Mouse (Mus musculus): ENCODE measurements around the gene Fggy. TPM values are rescaled to one million over a fixed set of nuclear protein-coding genes. Genes with fewer than 3 reads are reported as not detected.
A peak's percentile ranks its signal among the peaks of the same experiment; 100 is the strongest.

Gene Fggy
- 18.4 and 24.5 TPM in 2 replicates for polyA plus RNA-seq (2012; ENCODE audit: insufficient read depth, insufficient read length, missing spikeins)

- Histone ChIP-seq H3K4me1 (ENCODE audit: control insufficient read depth, insufficient read depth, insufficient read length, low read length) (peaks cover 3% of the 10 kb centered on the region; the same call in 1 of the 2 replicates), H3K4me3 (ENCODE audit: insufficient read depth, low read depth, low read length) (peak within 1 kb of the TSS; percentile 63), H3K27ac (replicated peaks; ENCODE audit: low read depth, low read length) (peak within 1 kb of the TSS; percentile 63)
These were observed at the start of gene Fggy for GRCm38 (mm10) chr4:95557333-95557956. Gene Fggy (plus strand): TSS chr4:95557507.

- no peaks in the 10 kb centered on the region for H3K4me1 ChIP-seq (ENCODE audit: control insufficient read depth, insufficient read depth, insufficient read length, low read length)
- no peak overlapping the region for H3K4me3 ChIP-seq (ENCODE audit: insufficient read depth, low read depth, low read length)
- H3K27ac ChIP-seq (replicated peaks; ENCODE audit: low read depth, low read length), result no peak overlapping the region
These were observed 49.4 kb upstream of the Fggy start for GRCm38 (mm10) chr4:95507946-95508311.

DNA sequence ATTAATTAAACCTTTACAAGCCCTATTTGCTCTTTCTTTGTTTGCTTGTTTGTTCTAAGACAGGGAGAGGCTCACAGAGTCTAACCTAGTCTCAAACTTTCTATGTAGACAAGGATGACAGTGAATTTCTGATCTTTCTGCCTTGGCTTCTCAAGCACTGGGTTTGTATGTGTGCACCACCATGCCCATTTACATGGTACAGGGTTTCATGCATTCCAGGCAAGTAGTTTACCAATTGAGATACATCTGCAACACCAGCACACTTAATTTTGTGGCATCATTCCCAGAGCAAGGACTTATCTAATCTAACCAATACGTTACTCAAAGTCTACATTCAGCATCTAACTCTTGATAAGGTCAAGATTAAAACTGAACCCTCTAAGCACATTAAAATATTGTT, 38.9 kb upstream of the Fggy start:
- H3K4me3 ChIP-seq (ENCODE audit: insufficient read depth, low read depth, low read length), result no peak overlapping the region
- H3K27ac ChIP-seq (replicated peaks; ENCODE audit: low read depth, low read length), result no peak overlapping the region
- no peaks in the 10 kb centered on the region for H3K4me1 ChIP-seq (ENCODE audit: control insufficient read depth, insufficient read depth, insufficient read length, low read length)

- Histone ChIP-seq H3K27ac (replicated peaks; ENCODE audit: low read depth, low read length) (no peak overlapping the region), H3K4me1 (ENCODE audit: control insufficient read depth, insufficient read depth, insufficient read length, low read length) (no peaks in the 10 kb centered on the region)
These were observed 37.2 kb upstream of the Fggy start for GRCm38 (mm10) chr4:95519975-95520642.

GRCm38 (mm10) chr4:95520643-95521032, 36.7 kb upstream of the Fggy start:
- Histone ChIP-seq H3K27ac (replicated peaks; ENCODE audit: low read depth, low read length) (no peak overlapping the region), H3K4me3 (ENCODE audit: insufficient read depth, low read depth, low read length) (no peak overlapping the region), H3K4me1 (ENCODE audit: control insufficient read depth, insufficient read depth, insufficient read length, low read length) (no peaks in the 10 kb centered on the region)

More at GRCm38 (mm10) chr4:95519975-95520642, 37.2 kb upstream of the Fggy start:
- no peak overlapping the region for H3K4me3 ChIP-seq (ENCODE audit: insufficient read depth, low read depth, low read length)

DNA sequence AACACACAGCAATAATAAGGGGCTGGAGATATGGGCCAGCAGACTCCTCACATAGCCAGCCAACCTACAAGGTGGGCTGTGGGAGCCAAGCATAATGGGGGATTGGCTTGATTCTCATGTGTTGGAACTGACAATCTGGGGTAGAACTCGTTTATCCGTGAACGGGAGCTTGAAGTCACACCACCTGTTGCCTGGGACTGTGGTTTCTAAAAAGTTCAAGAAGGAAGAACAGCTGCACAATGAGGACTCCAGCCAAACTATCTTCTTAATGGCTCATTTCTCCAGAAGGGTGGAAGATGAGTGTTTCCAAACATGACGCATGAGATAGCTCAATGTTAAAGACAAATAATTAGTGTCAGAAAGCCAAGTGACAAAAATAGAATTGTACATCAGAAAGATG, 30.7 kb upstream of the Fggy start:
- Histone ChIP-seq H3K4me1 (ENCODE audit: control insufficient read depth, insufficient read depth, insufficient read length, low read length) (no peaks in the 10 kb centered on the region), H3K4me3 (ENCODE audit: insufficient read depth, low read depth, low read length) (no peak overlapping the region), H3K27ac (replicated peaks; ENCODE audit: low read depth, low read length) (no peak overlapping the region)

DNA sequence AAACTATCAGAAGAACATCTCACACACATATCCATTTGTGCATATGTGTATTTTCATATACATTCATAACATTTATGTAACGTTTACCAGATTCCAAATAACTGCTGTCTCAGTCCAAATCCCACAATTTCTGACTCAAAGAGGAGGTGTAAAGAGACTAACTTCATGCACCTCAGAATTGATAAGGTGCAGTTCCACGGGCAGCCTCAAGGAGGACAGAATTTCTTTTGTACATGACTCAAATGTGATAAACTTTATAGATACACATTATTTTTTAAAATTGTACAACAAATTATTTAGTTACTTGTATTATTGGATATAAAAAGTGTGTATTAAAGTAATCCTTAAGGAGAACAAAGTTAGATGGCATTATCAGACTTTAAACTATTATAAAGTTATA, 26.6 kb upstream of the Fggy start:
- no peaks in the 10 kb centered on the region for H3K4me1 ChIP-seq (ENCODE audit: control insufficient read depth, insufficient read depth, insufficient read length, low read length)
- no peak overlapping the region for H3K27ac ChIP-seq (replicated peaks; ENCODE audit: low read depth, low read length)
- H3K4me3 ChIP-seq (ENCODE audit: insufficient read depth, low read depth, low read length), result no peak overlapping the region

DNA sequence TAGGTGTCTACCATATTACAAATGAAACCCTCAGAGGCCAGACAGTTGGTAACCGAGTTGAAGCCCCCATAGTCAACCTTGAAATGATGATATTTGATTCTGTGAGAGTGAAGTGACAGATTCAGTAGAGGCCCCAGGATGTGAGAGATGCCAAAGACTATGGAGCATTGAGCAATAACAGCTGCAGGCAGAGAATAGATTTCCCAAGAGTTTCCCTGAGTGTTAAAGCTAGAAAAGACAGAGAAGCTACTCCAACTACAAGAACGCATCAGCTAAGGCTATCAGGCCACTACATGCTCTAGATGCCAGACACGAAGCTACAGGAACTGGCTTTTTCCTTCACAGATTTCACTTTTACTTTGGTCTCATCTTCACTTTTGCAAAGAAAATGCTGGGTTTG, 23.4 kb upstream of the Fggy start:
- Histone ChIP-seq H3K4me3 (ENCODE audit: insufficient read depth, low read depth, low read length) (no peak overlapping the region), H3K27ac (replicated peaks; ENCODE audit: low read depth, low read length) (no peak overlapping the region), H3K4me1 (ENCODE audit: control insufficient read depth, insufficient read depth, insufficient read length, low read length) (no peaks in the 10 kb centered on the region)

- Histone ChIP-seq H3K4me3 (ENCODE audit: insufficient read depth, low read depth, low read length) (no peak overlapping the region), H3K4me1 (ENCODE audit: control insufficient read depth, insufficient read depth, insufficient read length, low read length) (no peaks in the 10 kb centered on the region), H3K27ac (replicated peaks; ENCODE audit: low read depth, low read length) (no peak overlapping the region)
These were observed 15.8 kb upstream of the Fggy start for GRCm38 (mm10) chr4:95541382-95542038.

GRCm38 (mm10) chr4:95542039-95542790, 15.1 kb upstream of the Fggy start:
- no peak overlapping the region for H3K4me3 ChIP-seq (ENCODE audit: insufficient read depth, low read depth, low read length)
- no peaks in the 10 kb centered on the region for H3K4me1 ChIP-seq (ENCODE audit: control insufficient read depth, insufficient read depth, insufficient read length, low read length)
- no peak overlapping the region for H3K27ac ChIP-seq (replicated peaks; ENCODE audit: low read depth, low read length)

DNA sequence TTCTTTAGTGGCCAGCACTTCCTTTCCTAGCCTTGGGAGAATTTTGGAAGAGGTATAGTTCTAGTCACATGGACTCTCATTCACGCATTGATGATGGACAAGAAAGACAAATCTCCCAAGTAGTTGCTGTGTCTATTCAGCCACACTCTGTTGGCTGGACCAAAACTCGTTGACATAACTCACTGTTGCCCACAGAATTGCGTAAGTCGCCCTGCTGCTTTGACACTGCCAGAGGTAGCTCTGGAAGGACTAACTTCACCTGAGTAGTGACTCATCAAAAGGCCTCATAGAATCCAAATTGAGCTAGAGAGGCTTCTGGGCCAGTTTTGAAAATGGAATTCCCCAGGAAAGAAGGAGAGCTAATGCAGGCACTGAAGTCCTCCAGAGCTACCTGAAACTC, 13.8 kb upstream of the Fggy start:
- Histone ChIP-seq H3K27ac (replicated peaks; ENCODE audit: low read depth, low read length) (no peak overlapping the region), H3K4me1 (ENCODE audit: control insufficient read depth, insufficient read depth, insufficient read length, low read length) (no peaks in the 10 kb centered on the region), H3K4me3 (ENCODE audit: insufficient read depth, low read depth, low read length) (no peak overlapping the region)

DNA sequence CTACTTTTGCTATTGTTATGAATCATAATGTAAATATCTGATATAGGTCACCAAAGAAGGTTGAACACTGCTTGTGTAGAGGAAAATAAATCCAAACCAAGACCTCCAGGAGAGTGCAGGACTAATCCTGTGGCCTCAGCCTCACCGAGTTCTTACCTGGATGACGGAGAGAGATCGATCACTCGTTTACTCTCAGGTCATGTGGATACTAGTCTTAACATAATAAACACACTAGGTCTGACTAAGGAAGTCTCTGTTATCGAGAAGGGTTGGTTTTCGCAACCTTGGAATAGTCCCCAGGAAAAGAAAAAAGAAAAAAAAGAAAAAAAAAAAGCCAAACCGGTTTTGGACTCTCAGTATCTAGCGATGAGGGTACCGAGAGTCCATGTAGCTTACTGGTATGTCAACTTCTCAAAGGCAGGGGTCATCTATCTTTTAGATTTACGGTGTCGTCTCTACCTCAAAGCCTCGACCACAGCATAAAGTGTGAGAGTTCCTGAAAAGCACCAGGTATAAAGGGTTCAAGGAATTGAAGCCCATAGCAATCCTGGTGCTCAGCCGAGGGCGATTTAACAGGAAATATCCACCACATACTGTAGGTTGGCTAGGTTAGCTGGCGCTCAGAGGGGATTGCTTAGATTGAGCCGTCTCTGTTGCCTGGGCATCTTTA, 509 bp upstream of the Fggy start:
- H3K27ac ChIP-seq (replicated peaks; ENCODE audit: low read depth, low read length), result no peak overlapping the region
- peak overlapping the region; percentile 59 for H3K4me3 ChIP-seq (ENCODE audit: insufficient read depth, low read depth, low read length)
- peaks cover 3% of the 10 kb centered on the region; the same call in 1 of the 2 replicates for H3K4me1 ChIP-seq (ENCODE audit: control insufficient read depth, insufficient read depth, insufficient read length, low read length)

DNA sequence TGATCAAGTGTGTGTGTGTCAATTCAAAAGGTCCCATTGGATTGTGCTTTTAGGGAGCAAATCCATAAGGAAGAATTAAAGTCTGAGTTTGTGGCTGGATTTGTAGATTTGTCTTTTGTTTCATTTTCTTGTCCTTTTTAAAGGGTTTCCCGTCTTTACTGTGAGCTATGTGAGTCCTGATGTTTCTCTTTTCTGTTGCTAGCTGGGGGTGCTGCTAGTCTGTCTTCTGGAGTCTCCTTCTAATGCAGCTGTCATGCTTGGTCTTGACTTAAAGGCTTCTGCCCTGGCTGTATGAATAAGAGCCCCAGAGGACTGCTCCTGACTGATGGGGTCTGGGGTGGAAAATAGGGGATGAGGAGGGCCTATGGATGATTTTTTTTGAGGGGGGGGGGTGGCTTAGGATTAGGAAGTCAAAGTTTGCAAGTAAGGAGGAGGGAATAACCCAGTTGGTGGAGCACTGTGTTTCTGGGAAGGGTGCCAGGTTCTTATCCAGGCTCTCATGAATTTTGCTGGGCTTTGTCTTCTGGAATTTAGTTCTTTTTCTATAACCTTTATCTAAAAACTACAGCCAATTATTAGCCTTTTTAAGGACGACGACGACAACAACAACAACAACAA, 1.1 kb downstream of the Fggy start:
- Histone ChIP-seq H3K27ac (replicated peaks; ENCODE audit: low read depth, low read length) (peak overlapping the region; percentile 10), H3K4me3 (ENCODE audit: insufficient read depth, low read depth, low read length) (no peak overlapping the region), H3K4me1 (ENCODE audit: control insufficient read depth, insufficient read depth, insufficient read length, low read length) (peaks cover 3% of the 10 kb centered on the region; the same call in 1 of the 2 replicates)

GRCm38 (mm10) chr4:95571621-95572020, 14.3 kb downstream of the Fggy start:
- Histone ChIP-seq H3K4me3 (ENCODE audit: insufficient read depth, low read depth, low read length) (no peak overlapping the region), H3K4me1 (ENCODE audit: control insufficient read depth, insufficient read depth, insufficient read length, low read length) (no peaks in the 10 kb centered on the region), H3K27ac (replicated peaks; ENCODE audit: low read depth, low read length) (no peak overlapping the region)
